Mouse (Mus musculus) MEL (cell line): Measurements from ENCODE around the gene Spats1. TPM values are rescaled to one million over a fixed set of nuclear protein-coding genes. Genes with fewer than 3 reads are reported as not detected.

Experiments used
- DNase-seq: peaks from one replicate; pipeline ENCODE4 v3.0.0; 2011; ENCODE audit warnings: low read depth, low spot score
- H3K27ac ChIP-seq: 2 replicates; pipeline ENCODE4 v1.5.1; 2012; ENCODE audit warnings: low read depth, mild to moderate bottlenecking, control low read depth, low read length, moderate library complexity; ENCODE audit not compliant: control insufficient read depth
- H3K27me3 ChIP-seq, 2 experiments: fragments of 150-350 bp in 1 of 2; sonication (generic) in 1 of 2; 2 replicates each; pipeline ENCODE4 v1.6.1; 2012; ENCODE audit warnings: low read length in 2 of 2, mild to moderate bottlenecking in 2 of 2, improper control_type of control experiment in 1 of 2, moderate library complexity in 1 of 2; ENCODE audit not compliant: insufficient read depth in 2 of 2, control insufficient read depth in 1 of 2
- H3K36me3 ChIP-seq, 2 experiments: 2 replicates each; pipeline ENCODE4 v1.6.1; 2012 to 2014; ENCODE audit warnings: low read length in 2 of 2, improper control_type of control experiment in 1 of 2, inconsistent platforms in 1 of 2, mild to moderate bottlenecking in 1 of 2; ENCODE audit not compliant: insufficient read depth in 2 of 2, control insufficient read depth in 1 of 2
- H3K4me1 ChIP-seq, 2 experiments: fragments of 150-350 bp in 1 of 2; sonication (generic) in 1 of 2; 2 replicates each; pipeline ENCODE4 v1.6.1; 2012; ENCODE audit warnings: low read length in 2 of 2, improper control_type of control experiment in 1 of 2, mild to moderate bottlenecking in 1 of 2; ENCODE audit not compliant: insufficient read depth in 2 of 2, control insufficient read depth in 1 of 2
- H3K4me3 ChIP-seq, 2 experiments: fragments of 150-350 bp in 1 of 2; sonication (generic) in 1 of 2; 2 replicates each; pipeline ENCODE4 v1.5.1; 2012; ENCODE audit warnings: low read depth in 2 of 2, low read length in 2 of 2, mild to moderate bottlenecking in 2 of 2, moderate library complexity in 2 of 2, control low read depth in 1 of 2, improper control_type of control experiment in 1 of 2; ENCODE audit not compliant: control insufficient read depth in 1 of 2, insufficient read depth in 1 of 2
- H3K79me2 ChIP-seq: 2 replicates; pipeline ENCODE4 v1.6.1; 2012; ENCODE audit warnings: mild to moderate bottlenecking, low read length, moderate library complexity; ENCODE audit not compliant: control insufficient read depth, poor library complexity, insufficient read depth
- H3K9ac ChIP-seq: 2 replicates; pipeline ENCODE4 v1.6.1; 2012; ENCODE audit warnings: low read depth, mild to moderate bottlenecking, control low read depth, low read length, moderate library complexity; ENCODE audit not compliant: control insufficient read depth, poor library complexity, severe bottlenecking
- H3K9me3 ChIP-seq: fragments of 150-350 bp; sonication (generic); replicated peaks from 2 replicates; pipeline ENCODE4 v1.6.1; 2012; ENCODE audit warnings: mild to moderate bottlenecking, low read length, improper control_type of control experiment, moderate library complexity; ENCODE audit not compliant: insufficient read depth
- CHD2 ChIP-seq: IDR thresholded peaks from 2 replicates; pipeline ENCODE4 v1.6.1; 2011; ENCODE audit warnings: low read length, improper control_type of control experiment
- EP300 ChIP-seq, 2 experiments: IDR thresholded peaks; 2 replicates each; pipeline ENCODE4 v1.6.1; 2011; ENCODE audit warnings: improper control_type of control experiment in 2 of 2, low read length in 2 of 2, low read depth in 1 of 2, mild to moderate bottlenecking in 1 of 2
- GATA1 ChIP-seq: IDR thresholded peaks from 2 replicates; pipeline ENCODE4 v1.6.1; 2011; ENCODE audit warnings: low read depth, low read length, improper control_type of control experiment
- KAT2A ChIP-seq: conservative IDR thresholded peaks from 2 replicates; pipeline ENCODE4 v1.6.1; 2012; ENCODE audit warnings: low read depth, low read length, improper control_type of control experiment, inconsistent platforms
- MAFK ChIP-seq: IDR thresholded peaks from 2 replicates; pipeline ENCODE4 v1.6.1; 2011; ENCODE audit warnings: low read depth, mild to moderate bottlenecking, low read length, improper control_type of control experiment, borderline replicate concordance
- MEF2A ChIP-seq: IDR thresholded peaks from 2 replicates; pipeline ENCODE4 v1.6.1; 2014; ENCODE audit warnings: low read depth, mild to moderate bottlenecking, inconsistent platforms, low read length, improper control_type of control experiment; ENCODE audit not compliant: poor library complexity, insufficient replicate concordance, severe bottlenecking; ENCODE audit errors: extremely low read depth
- MXI1 ChIP-seq: IDR thresholded peaks from 2 replicates; pipeline ENCODE4 v1.6.1; 2011; ENCODE audit warnings: mild to moderate bottlenecking, low read depth, low read length, improper control_type of control experiment
- MYB ChIP-seq: IDR thresholded peaks from 2 replicates; pipeline ENCODE4 v1.6.1; 2011; ENCODE audit warnings: mild to moderate bottlenecking, low read depth, low read length, improper control_type of control experiment
- MYC ChIP-seq: IDR thresholded peaks from 2 replicates; pipeline ENCODE4 v1.6.1; 2011; ENCODE audit warnings: low read depth, mild to moderate bottlenecking, low read length, improper control_type of control experiment, moderate library complexity
- POLR2A ChIP-seq, 2 experiments: IDR thresholded peaks; 2 replicates each; pipeline ENCODE4 v1.6.1; 2011 to 2012; ENCODE audit warnings: low read length in 2 of 2, mild to moderate bottlenecking in 2 of 2, control low read depth in 1 of 2, improper control_type of control experiment in 1 of 2, low read depth in 1 of 2, moderate library complexity in 1 of 2; ENCODE audit not compliant: control insufficient read depth in 1 of 2, insufficient read depth in 1 of 2, poor library complexity in 1 of 2
- POLR2AphosphoS5 ChIP-seq: IDR thresholded peaks from 2 replicates; pipeline ENCODE4 v1.6.1; 2012; ENCODE audit warnings: low read depth, borderline replicate concordance, mild to moderate bottlenecking, inconsistent platforms, low read length, moderate library complexity, mixed read lengths
- RAD21 ChIP-seq: IDR thresholded peaks from 2 replicates; pipeline ENCODE4 v1.6.1; 2011; ENCODE audit warnings: mild to moderate bottlenecking, low read depth, low read length, improper control_type of control experiment
- SMC3 ChIP-seq: IDR thresholded peaks from 2 replicates; pipeline ENCODE4 v1.6.1; 2011; ENCODE audit warnings: low read depth, low read length, improper control_type of control experiment
- TAL1 ChIP-seq: IDR thresholded peaks from 2 replicates; pipeline ENCODE4 v1.6.1; 2012; ENCODE audit warnings: mild to moderate bottlenecking, inconsistent platforms, low read length, moderate library complexity, mixed read lengths
- TBP ChIP-seq: IDR thresholded peaks from 2 replicates; pipeline ENCODE4 v1.8.0; 2011; ENCODE audit warnings: low read depth, low read length, improper control_type of control experiment
- TCF12 ChIP-seq: IDR thresholded peaks from 2 replicates; pipeline ENCODE4 v1.6.1; 2014; ENCODE audit warnings: low read depth, mild to moderate bottlenecking, inconsistent platforms, low read length, improper control_type of control experiment, moderate library complexity
- UBTF ChIP-seq: IDR thresholded peaks from 2 replicates; pipeline ENCODE4 v1.6.1; 2012; ENCODE audit warnings: low read depth, mild to moderate bottlenecking, inconsistent platforms, low read length, improper control_type of control experiment, moderate library complexity, borderline replicate concordance; ENCODE audit not compliant: insufficient read depth
- USF1 ChIP-seq: IDR thresholded peaks from 2 replicates; pipeline ENCODE4 v1.6.1; 2014; ENCODE audit warnings: low read depth, mild to moderate bottlenecking, inconsistent platforms, low read length, improper control_type of control experiment, moderate library complexity
- ZKSCAN1 ChIP-seq: IDR thresholded peaks from 2 replicates; pipeline ENCODE4 v1.6.1; 2012; ENCODE audit warnings: low read depth, mild to moderate bottlenecking, inconsistent platforms, low read length, improper control_type of control experiment, moderate library complexity
- ZMIZ1 ChIP-seq: IDR thresholded peaks from 2 replicates; pipeline ENCODE4 v1.6.1; 2012; ENCODE audit warnings: low read depth, mild to moderate bottlenecking, inconsistent platforms, low read length, improper control_type of control experiment, moderate library complexity
- polyA plus RNA-seq, 2 experiments: library from polyadenylated mRNA; stranded (reverse) in 1 of 2; unstranded in 1 of 2; fragments of >175 nt in 1 of 2; fragments of >200 nt in 1 of 2; gene quantifications; 2 replicates each; pipeline versions ENCODE4 v1.2.1 to v1.2.4; 2012; ENCODE audit warnings: low replicate concordance in 2 of 2, low read depth in 1 of 2; ENCODE audit not compliant: insufficient read length in 2 of 2, insufficient read depth in 1 of 2, missing spikeins in 1 of 2
- total RNA-seq: library from RNA; depleted of rRNA; stranded (reverse); fragments of 300-350 nt; gene quantifications from 2 replicates; pipeline ENCODE4 v1.2.3, GENCODE M21; 2012

Spats1 gene
- total and polyA plus RNA-seq, 3 experiments = 1.5 to 149 (median 2.5) TPM

GRCm38 (mm10) chr17:45487216-45487615 is 12.0 kb upstream of the Spats1 start:
- Histone ChIP-seq H3K4me3 (no peak overlapping the region), H3K4me1 (no peaks in the 10 kb centered on the region), H3K27me3 (peaks cover 9 to 12% of the 10 kb centered on the region in 2 experiments)
- TF ChIP-seq UBTF (no peak), GATA1 (no peak), USF1 (no peak), ZKSCAN1 (no peak), POLR2AphosphoS5 (no peak), TAL1 (no peak), POLR2A (IDR thresholded peaks at IDR 0.05; ENCODE audit: control insufficient read depth in 1 of 2, insufficient read depth in 1 of 2, low read depth in 1 of 2, low read length in 2 of 2, poor library complexity in 1 of 2) (no peak), SMC3 (no peak)
- TF ChIP-seq, all 39 proteins: peak for 0
- no peak overlapping the region for H3K27ac ChIP-seq
- H3K9me3 ChIP-seq = no peaks in the 10 kb centered on the region
- H3K9ac ChIP-seq = no peak overlapping the region
- H3K79me2 ChIP-seq = no peaks in the 10 kb centered on the region
- no peaks in the 10 kb centered on the region for H3K36me3 ChIP-seq
- peak; percentile 34 for DNase-seq

GRCm38 (mm10) chr17:45485581-45485980 is 10.4 kb upstream of the Spats1 start:
- no peaks in the 10 kb centered on the region for H3K9me3 ChIP-seq
- peaks cover 3 to 7% of the 10 kb centered on the region in 2 experiments for H3K27me3 ChIP-seq
- H3K36me3 ChIP-seq = no peaks in the 10 kb centered on the region; a peak in 1 of 4 replicates
- no peak overlapping the region for H3K27ac ChIP-seq
- no peak overlapping the region for H3K9ac ChIP-seq
- no peak for DNase-seq
- TF ChIP-seq UBTF = no peak
- no peak for TF ChIP-seq TBP
- TF ChIP-seq CHD2 = no peak
- TF ChIP-seq MYC = no peak
- TF ChIP-seq MXI1 = no peak
- no peak for TF ChIP-seq USF1
- TF ChIP-seq ZMIZ1 = no peak
- TF ChIP-seq EP300 (IDR thresholded peaks at IDR 0.05; ENCODE audit: low read depth in 1 of 2, low read length in 2 of 2) = no peak
- TF ChIP-seq MYB = no peak
- no peak for TF ChIP-seq KAT2A
- no peak for TF ChIP-seq TCF12
- TF ChIP-seq MEF2A = no peak
- TF ChIP-seq POLR2A (IDR thresholded peaks at IDR 0.05; ENCODE audit: control insufficient read depth in 1 of 2, insufficient read depth in 1 of 2, low read depth in 1 of 2, low read length in 2 of 2, poor library complexity in 1 of 2) = no peak
- no peak for TF ChIP-seq RAD21
- no peak for TF ChIP-seq MAFK
- no peaks in the 10 kb centered on the region for H3K4me1 ChIP-seq
- H3K4me3 ChIP-seq = no peak overlapping the region
- no peaks in the 10 kb centered on the region for H3K79me2 ChIP-seq
